Mouse (Mus musculus): Measurements from ENCODE around the gene Toe1.

- TF ChIP-seq CTCF (IDR thresholded peaks at IDR 0.05; ENCODE audit: insufficient read depth, low read depth, low read length) (no peak), POLR2A (IDR thresholded peaks at IDR 0.05; ENCODE audit: insufficient read depth, low read depth, low read length) (no peak)
Observed at GRCm38 (mm10) chr4:116786587-116786986, 20.9 kb downstream of the Toe1 start.

All from olfactory bulb, adult 2 months (tissue).